Mouse (Mus musculus): ENCODE measurements around the gene Tiparp.

GRCm38 (mm10) chr3:65594493-65594892 is 66.3 kb downstream of the Tiparp start:
- TF ChIP-seq CTCF (IDR thresholded peaks at IDR 0.05; ENCODE audit: borderline replicate concordance, control insufficient read depth, extremely low read depth, insufficient read depth, low read length, poor library complexity) (no peak), POLR2A (IDR thresholded peaks at IDR 0.05; ENCODE audit: control insufficient read depth, extremely low read depth, insufficient read depth, low read length, poor library complexity) (no peak)

Data from thymus, adult 2 months (tissue).